Mouse (Mus musculus): ENCODE data around the gene Vmn1r189. TPM values are rescaled to one million over a fixed set of nuclear protein-coding genes. Genes with fewer than 3 reads are reported as not detected.

Vmn1r189 gene
- polyA plus RNA-seq, 1 experiment from 2014 or later, result not detected

Other genes with a start within 250 kb of the Vmn1r189 start
- 25.7 and 27.8 TPM in 2 replicates for gene Zfp184, start 160.7 kb downstream of the Vmn1r189 start, polyA plus RNA-seq (2014; fragmentation: Nextera tagmentation; extraction: Ambion mirVana)
- gene Pom121l2, start 124.6 kb downstream of the Vmn1r189 start, polyA plus RNA-seq (2014; fragmentation: Nextera tagmentation; extraction: Ambion mirVana), result 0.11 TPM in 2 replicates
- gene Prss16, start 96.1 kb downstream of the Vmn1r189 start, polyA plus RNA-seq (2014; fragmentation: Nextera tagmentation; extraction: Ambion mirVana), result 0.51 TPM in 1 of 2 replicates, not detected in the other
- gene Hist1h2ah, start 70.3 kb downstream of the Vmn1r189 start, polyA plus RNA-seq (2014; fragmentation: Nextera tagmentation; extraction: Ambion mirVana), result 8.4 and 11.9 TPM in 2 replicates
- gene Hist1h2bk, start 70.0 kb downstream of the Vmn1r189 start, polyA plus RNA-seq (2014; fragmentation: Nextera tagmentation; extraction: Ambion mirVana), result 7.2 and 10.2 TPM in 2 replicates
- 31.2 and 31.4 TPM in 2 replicates for gene Hist1h4i, start 64.5 kb downstream of the Vmn1r189 start, polyA plus RNA-seq (2014; fragmentation: Nextera tagmentation; extraction: Ambion mirVana)
- 58.7 and 60.3 TPM in 2 replicates for gene Hist1h2ag, start 62.9 kb downstream of the Vmn1r189 start, polyA plus RNA-seq (2014; fragmentation: Nextera tagmentation; extraction: Ambion mirVana)
- 14.0 and 15.2 TPM in 2 replicates for gene Hist1h2bj, start 62.6 kb downstream of the Vmn1r189 start, polyA plus RNA-seq (2014; fragmentation: Nextera tagmentation; extraction: Ambion mirVana)
- not detected in 2 replicates for gene Vmn1r188, start 21.4 kb downstream of the Vmn1r189 start, polyA plus RNA-seq (2014; fragmentation: Nextera tagmentation; extraction: Ambion mirVana)
- gene Vmn1r191, start 78.1 kb upstream of the Vmn1r189 start, polyA plus RNA-seq (2014; fragmentation: Nextera tagmentation; extraction: Ambion mirVana), result not detected in 2 replicates
- gene Vmn1r192, start 85.3 kb upstream of the Vmn1r189 start, polyA plus RNA-seq (2014; fragmentation: Nextera tagmentation; extraction: Ambion mirVana), result not detected in 2 replicates
- not detected in 2 replicates for gene Vmn1r193, start 117.3 kb upstream of the Vmn1r189 start, polyA plus RNA-seq (2014; fragmentation: Nextera tagmentation; extraction: Ambion mirVana)
- not detected in 2 replicates for gene Vmn1r194, start 138.4 kb upstream of the Vmn1r189 start, polyA plus RNA-seq (2014; fragmentation: Nextera tagmentation; extraction: Ambion mirVana)
- not detected in 2 replicates for gene Vmn1r195, start 164.7 kb upstream of the Vmn1r189 start, polyA plus RNA-seq (2014; fragmentation: Nextera tagmentation; extraction: Ambion mirVana)
- not detected in 2 replicates for gene Vmn1r196, start 184.1 kb upstream of the Vmn1r189 start, polyA plus RNA-seq (2014; fragmentation: Nextera tagmentation; extraction: Ambion mirVana)
- gene Vmn1r197, start 218.8 kb upstream of the Vmn1r189 start, polyA plus RNA-seq (2014; fragmentation: Nextera tagmentation; extraction: Ambion mirVana), result not detected in 2 replicates
- not detected in 2 replicates for gene Vmn1r198, start 244.5 kb upstream of the Vmn1r189 start, polyA plus RNA-seq (2014; fragmentation: Nextera tagmentation; extraction: Ambion mirVana)

Data from hindbrain, embryonic 11.5 days (tissue).